Mouse (Mus musculus) ES-CJ7 (cell line): ENCODE data around the gene Igsf9b.

Source experiments
- DNase-seq: peaks from one replicate; pipeline ENCODE4 v3.0.0; 2011; ENCODE audit warnings: low read depth, low spot score

Gene Igsf9b

GRCm38 (mm10) chr9:27289543-27290308, 9.3 kb upstream of the Igsf9b start:
- no peak for DNase-seq

- DNase-seq: no peak
Measured at GRCm38 (mm10) chr9:27294380-27294779, 4.6 kb upstream of the Igsf9b start.

- no peak for DNase-seq
Measured at GRCm38 (mm10) chr9:27299286-27300187, 533 bp downstream of the Igsf9b start.

- peak; percentile 70 for DNase-seq
Measured at GRCm38 (mm10) chr9:27300188-27300691, 1.2 kb downstream of the Igsf9b start.

GRCm38 (mm10) chr9:27300698-27301097, 1.7 kb downstream of the Igsf9b start:
- DNase-seq: peak; percentile 67

- DNase-seq: peak; percentile 48
Measured at GRCm38 (mm10) chr9:27301486-27301885, 2.5 kb downstream of the Igsf9b start.

GRCm38 (mm10) chr9:27302291-27302690, 3.3 kb downstream of the Igsf9b start:
- DNase-seq: no peak

- DNase-seq: no peak
Measured at GRCm38 (mm10) chr9:27303571-27304484, 4.8 kb downstream of the Igsf9b start.

GRCm38 (mm10) chr9:27304485-27305102, 5.6 kb downstream of the Igsf9b start:
- DNase-seq: no peak

GRCm38 (mm10) chr9:27305502-27305901, 6.5 kb downstream of the Igsf9b start:
- no peak for DNase-seq

- no peak for DNase-seq
Measured at GRCm38 (mm10) chr9:27306642-27307041, 7.6 kb downstream of the Igsf9b start.

- DNase-seq: peak; percentile 42
Measured at GRCm38 (mm10) chr9:27307265-27307664, 8.3 kb downstream of the Igsf9b start.

GRCm38 (mm10) chr9:27308045-27308444, 9.0 kb downstream of the Igsf9b start:
- DNase-seq: peak; percentile 68

GRCm38 (mm10) chr9:27308561-27308960, 9.6 kb downstream of the Igsf9b start:
- peak; percentile 33 for DNase-seq

GRCm38 (mm10) chr9:27310005-27310404, 11.0 kb downstream of the Igsf9b start:
- no peak for DNase-seq

GRCm38 (mm10) chr9:27313427-27313826, 14.4 kb downstream of the Igsf9b start:
- no peak for DNase-seq

- no peak for DNase-seq
Measured at GRCm38 (mm10) chr9:27321267-27321666, 22.3 kb downstream of the Igsf9b start.

- DNase-seq: no peak
Measured at GRCm38 (mm10) chr9:27322277-27322676, 23.3 kb downstream of the Igsf9b start.

GRCm38 (mm10) chr9:27323412-27323811, 24.4 kb downstream of the Igsf9b start:
- DNase-seq: no peak

GRCm38 (mm10) chr9:27325920-27326319, 26.9 kb downstream of the Igsf9b start:
- peak; percentile 64 for DNase-seq

GRCm38 (mm10) chr9:27327558-27327957, 28.6 kb downstream of the Igsf9b start:
- no peak for DNase-seq
